Mouse (Mus musculus) CD8-positive naive resting alpha-beta T cell, adult 57 days (primary cell): ENCODE data around the gene Hjurp. TPM values are rescaled to one million over a fixed set of nuclear protein-coding genes. Genes with fewer than 3 reads are reported as not detected.

Experiments
- total RNA-seq: library from RNA; stranded (reverse); gene quantifications from one replicate; pipeline ENCODE4 v1.2.4, GENCODE M21; 2023

Gene Hjurp
- total RNA-seq: 111 TPM

GRCm38 (mm10) chr1:88277098-88277817, at the start of gene Hjurp, which contains the start of gene Trpm8:
Gene Hjurp (minus strand): TSS chr1:88277633.
Gene Trpm8 (plus strand): TSS chr1:88277661.

GRCm38 (mm10) chr1:88226670-88227379, 50.6 kb downstream of the Hjurp start, which contains the start of gene Mroh2a:
Gene Mroh2a (plus strand): TSS chr1:88226986.

Other genes with a start within 250 kb of the Hjurp start
- gene Ugt1a10, start 222.2 kb downstream of the Hjurp start, total RNA-seq: not detected
- not detected for gene Ugt1a9, start 206.8 kb downstream of the Hjurp start, total RNA-seq
- not detected for gene Ugt1a8, start 189.8 kb downstream of the Hjurp start, total RNA-seq
- gene Ugt1a7c, start 182.6 kb downstream of the Hjurp start, total RNA-seq: 0.34 TPM
- gene Ugt1a6b, start 174.4 kb downstream of the Hjurp start, total RNA-seq: not detected
- 1.2 TPM for gene Ugt1a6a, start 142.8 kb downstream of the Hjurp start, total RNA-seq
- not detected for gene Ugt1a5, start 111.6 kb downstream of the Hjurp start, total RNA-seq
- gene Ugt1a2, start 77.0 kb downstream of the Hjurp start, total RNA-seq: not detected
- gene Dnajb3, start 71.9 kb downstream of the Hjurp start, total RNA-seq: 1.0 TPM
- not detected for gene Ugt1a1, start 65.7 kb downstream of the Hjurp start, total RNA-seq
- not detected for gene Mroh2a, start 50.6 kb downstream of the Hjurp start, total RNA-seq
- gene Trpm8, start within 50 bp of the Hjurp start, total RNA-seq: not detected
- gene Spp2, start 129.3 kb upstream of the Hjurp start, total RNA-seq: not detected
- not detected for gene Glrp1, start 232.4 kb upstream of the Hjurp start, total RNA-seq